Mouse (Mus musculus) olfactory bulb, adult 2 months (tissue): ENCODE measurements at regions not wholly inside any gene's neighbourhood (a gene's known extent, or its start where the extent isn't known, plus 50 kb on each side); places are given as distances from the start of the nearest gene placed in this dataset.

ENCODE experiments used
- CTCF ChIP-seq: fragments of 200-500 bp; IDR thresholded peaks from 2 replicates; pipeline ENCODE4 v1.5.1; 2012; ENCODE audit warnings: low read depth, mild to moderate bottlenecking, low read length, moderate library complexity; ENCODE audit not compliant: insufficient read depth
- POLR2A ChIP-seq: fragments of 200-500 bp; IDR thresholded peaks from 2 replicates; pipeline ENCODE4 v1.6.1; 2012; ENCODE audit warnings: mild to moderate bottlenecking, low read depth, low read length, moderate library complexity; ENCODE audit not compliant: insufficient read depth

DNA sequence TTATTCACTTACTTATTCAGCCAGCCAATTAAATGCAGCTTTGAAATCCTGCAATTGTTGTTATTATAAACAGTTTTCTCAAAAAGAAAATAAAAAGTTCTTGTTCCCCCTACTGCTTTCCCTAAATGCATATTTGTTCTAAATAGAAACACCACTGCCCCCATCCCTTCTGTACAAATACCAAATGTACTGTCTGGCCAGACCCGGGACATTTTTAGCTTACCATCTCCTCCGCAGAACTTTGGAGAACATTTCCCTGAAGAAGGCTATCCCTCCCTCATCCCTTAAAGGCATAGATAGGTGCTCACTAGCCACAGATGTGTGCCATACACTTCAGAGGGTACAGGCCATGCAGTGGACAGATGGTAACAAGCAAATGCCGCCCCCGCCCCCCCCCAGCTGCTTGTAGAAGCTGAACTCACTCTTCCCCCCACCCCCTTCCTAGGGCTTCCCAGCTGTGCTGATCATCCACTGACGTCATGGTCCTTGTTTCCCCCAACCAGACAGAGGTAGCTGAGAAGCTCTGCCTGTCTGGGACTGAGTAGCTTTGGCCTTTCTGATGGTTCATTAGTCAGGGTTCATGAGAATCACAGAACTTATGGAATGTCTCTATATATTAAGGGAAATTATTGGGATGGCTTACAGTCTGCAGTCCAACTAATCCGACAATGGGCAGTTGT is 98.9 kb upstream of the Rbpj start:
- TF ChIP-seq CTCF (no peak), POLR2A (no peak)
